Mouse (Mus musculus) lung, postnatal 0 days (tissue): Measurements from ENCODE around the gene Ube2d3.

Experiments used
- CTCF ChIP-seq: IDR thresholded peaks from 2 replicates; pipeline ENCODE4 v1.5.1; 2016; ENCODE audit warnings: antibody characterized with exemption, mild to moderate bottlenecking
- EP300 ChIP-seq: IDR thresholded peaks from 2 replicates; pipeline ENCODE4 v1.6.1; 2016; ENCODE audit warnings: antibody characterized with exemption, mild to moderate bottlenecking, control low read depth

GRCm38 (mm10) chr3:135507506-135507905 lies 69.6 kb downstream of the Ube2d3 start:
- no peak for TF ChIP-seq EP300
- no peak for TF ChIP-seq CTCF
